In genomic region chr2:105151544-105151943, GRCm38 (mm10) we compare ENCODE assay signal across 32 mouse cellular contexts. TPM values are rescaled to one million over a fixed set of nuclear protein-coding genes. Genes with fewer than 3 reads are reported as not detected.
"Had no signal": no experiment of that assay in that cellular context is flagged by ENCODE, and none has a peak within 500 bp of the region (broad histone marks: within the 10 kb centered on the region; RNA-seq: fewer than 3 reads in every experiment).

No protein-coding gene starts in this region.

- DNase-seq: gastrocnemius, adult 2 months; gastrocnemius, postnatal 10 days; gastrocnemius, postnatal 25 days; heart, postnatal 10 days; heart, postnatal 4 days; kidney, adult 2 months; kidney, adult 9 months; kidney, postnatal 14 days; kidney, postnatal 36 days; layer of hippocampus, adult 9-11 months; layer of hippocampus, postnatal 36 days; left cerebral cortex, postnatal 4 days had no signal

RNA-seq across cellular contexts. Expression of gene Wt1, which starts 25.2 kb away (rescaled TPM):
- polyA plus RNA-seq: inflammation-experienced regulatory T-cells, adult 6 months had no signal

RNA-seq across cellular contexts. Expression of gene Gm11060, which starts 59.7 kb away (rescaled TPM):
- polyA plus RNA-seq: heart, embryonic 10.5 days; heart, embryonic 12.5 days; heart, embryonic 14.5 days; heart, embryonic 16.5 days; hindbrain, embryonic 10.5 days; hindbrain, embryonic 12.5 days; hindbrain, embryonic 14.5 days; hindbrain, embryonic 16.5 days; inflammation-experienced regulatory T-cells, adult 6 months; intestine, embryonic 15.5 days; intestine, postnatal 0 days; kidney, adult 2 months; kidney, embryonic 15.5 days; kidney, postnatal 0 days; large intestine, adult 2 months; limb, embryonic 11.5 days; limb, embryonic 13.5 days; limb, embryonic 15.5 days; liver, adult 2 months; liver, embryonic 12.5 days; liver, embryonic 14.5 days had no signal
